Mouse (Mus musculus) megakaryocyte, embryonic 14.5 days (primary cell): ENCODE data around the gene Nubp1.

ENCODE experiments used
- FLI1 ChIP-seq: IDR thresholded peaks from 2 replicates; pipeline ENCODE4 v1.6.1; 2012; ENCODE audit warnings: low read length, inconsistent platforms, mixed read lengths
- GATA1 ChIP-seq: IDR thresholded peaks from 3 replicates; pipeline ENCODE4 v1.6.1; 2012; ENCODE audit warnings: mixed read lengths, low read length, inconsistent platforms, borderline replicate concordance

DNA sequence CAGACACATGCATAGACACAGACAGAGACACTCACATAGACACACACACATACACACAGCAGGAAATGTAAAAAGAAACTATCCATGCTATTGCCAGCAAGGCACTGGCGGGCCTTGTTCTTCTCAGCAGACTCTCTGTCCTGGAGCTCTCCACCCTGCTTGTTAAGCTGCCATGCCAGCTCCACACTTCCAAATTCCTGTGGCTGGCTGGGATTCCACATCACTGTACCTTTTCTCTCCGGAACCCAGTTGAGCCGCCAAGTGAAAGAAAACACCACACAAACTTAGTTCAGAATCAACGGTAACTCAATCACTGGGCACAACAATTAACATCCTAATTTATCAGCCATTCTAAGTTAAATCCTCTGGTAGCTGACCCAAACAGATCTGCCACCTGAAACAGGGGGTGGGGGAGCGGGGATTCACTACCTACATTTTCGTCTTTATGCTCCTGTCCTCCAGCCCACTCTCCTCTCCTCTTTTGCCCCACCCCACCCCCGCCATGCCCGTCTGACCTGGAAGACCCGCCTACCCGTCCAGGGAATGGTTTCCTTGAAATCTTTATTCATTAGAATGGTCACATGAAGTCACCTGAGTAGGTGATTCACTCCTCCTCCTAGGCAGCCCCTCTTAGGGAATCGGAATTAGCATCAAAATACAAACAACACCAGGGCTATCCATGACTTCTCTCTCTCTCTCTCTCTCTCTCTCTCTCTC is 55.8 kb downstream of the Nubp1 start:
- TF ChIP-seq GATA1, result no peak
- no peak for TF ChIP-seq FLI1
